Mouse (Mus musculus) CD4-positive, CD25-positive, alpha-beta regulatory T cell, adult 2 months (primary cell): ENCODE data around the gene Arpc1b.
"Not testable (repeated sequence)": the region's sequence is repeated elsewhere in the genome, so short reads cannot be mapped to it uniquely, and the experiment has no call there.

Experiments
- DNase-seq: peaks from one replicate; pipeline ENCODE4 v3.0.0-alpha.2; 2012; ENCODE audit warnings: low read depth, low spot score

Arpc1b gene

DNA sequence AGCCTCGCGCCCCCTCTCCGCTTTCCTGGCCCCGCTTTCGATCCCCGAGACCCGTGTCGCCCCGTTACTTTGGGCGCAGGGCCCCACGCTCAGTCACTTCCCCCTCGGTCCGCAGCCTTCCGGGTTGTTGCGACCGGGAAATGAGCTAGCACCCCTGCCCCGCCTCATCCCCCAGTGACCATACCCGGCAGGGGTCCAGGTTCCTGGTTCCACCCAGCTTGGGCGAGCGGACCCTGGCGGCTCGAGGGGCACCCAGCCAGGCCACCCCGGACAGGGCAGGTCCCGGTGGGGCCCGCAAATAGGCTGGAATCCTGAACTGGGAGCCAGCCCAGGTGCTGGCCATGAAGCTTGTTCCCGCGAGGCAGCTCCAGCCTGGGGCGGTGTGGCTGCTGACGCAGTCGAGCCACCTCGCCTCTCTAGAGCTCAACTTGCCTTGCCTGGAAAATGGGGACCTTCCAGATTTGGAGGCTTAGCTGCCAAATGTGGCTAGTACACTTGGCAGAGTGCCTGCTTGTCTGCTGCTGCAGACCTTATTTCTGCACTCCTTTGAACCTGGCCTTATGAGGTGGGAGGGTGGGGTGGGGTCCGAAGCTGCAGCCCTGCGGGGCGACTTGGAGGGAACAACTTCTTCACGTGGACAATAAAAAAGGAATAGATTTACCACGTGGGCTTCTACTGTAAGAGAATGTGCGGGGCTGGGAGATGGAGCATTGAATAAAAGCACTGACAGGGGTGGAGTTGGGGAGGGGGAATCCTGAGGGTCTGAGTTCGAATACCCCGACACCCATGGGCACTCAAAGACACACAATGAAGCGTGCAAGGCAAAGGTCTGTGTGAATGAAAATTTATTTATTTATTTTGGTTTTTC, 825 bp downstream of the Arpc1b start:
- peak; percentile 65 for DNase-seq

DNA sequence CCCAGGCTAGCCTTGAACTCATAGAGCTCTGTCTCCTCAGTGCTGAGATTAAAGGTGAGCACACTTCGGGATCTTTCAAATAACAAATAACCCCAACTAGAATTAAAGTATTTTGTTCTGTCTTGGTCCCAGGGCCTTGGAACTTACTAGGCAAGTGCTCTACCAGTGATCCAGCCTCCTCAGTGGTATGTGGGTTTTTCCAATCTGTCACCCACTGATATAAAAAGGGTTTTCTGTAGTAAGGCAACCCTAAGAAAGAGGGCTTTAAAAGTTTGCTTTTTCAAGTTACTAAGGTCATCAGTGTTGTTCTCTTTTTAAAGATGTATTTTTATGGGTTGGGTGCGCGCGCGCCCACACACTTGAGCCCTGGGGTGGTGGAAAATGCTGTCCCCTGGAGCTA, 1.7 kb downstream of the Arpc1b start:
- DNase-seq: peak; percentile 20

DNA sequence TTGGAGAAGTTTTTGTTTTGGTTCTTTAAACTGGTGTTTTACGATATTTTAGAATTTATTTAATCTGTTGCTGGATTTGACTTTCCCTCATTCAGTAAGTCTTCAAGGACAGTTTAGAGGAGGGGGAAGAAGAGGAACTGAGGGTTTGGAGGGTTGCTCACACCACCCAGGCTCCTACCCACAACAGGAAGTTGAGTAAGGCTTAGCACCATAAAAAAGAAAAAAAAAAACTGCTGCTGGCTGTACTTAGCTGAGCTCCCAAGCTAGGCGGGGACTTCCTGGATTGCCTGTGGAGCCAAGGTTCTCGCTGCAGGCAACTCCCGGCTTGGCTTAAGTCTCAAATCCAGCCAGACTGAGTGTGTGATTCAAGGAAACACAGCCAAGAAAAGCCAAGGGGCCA, 2.3 kb downstream of the Arpc1b start:
- peak; percentile 74 for DNase-seq

DNA sequence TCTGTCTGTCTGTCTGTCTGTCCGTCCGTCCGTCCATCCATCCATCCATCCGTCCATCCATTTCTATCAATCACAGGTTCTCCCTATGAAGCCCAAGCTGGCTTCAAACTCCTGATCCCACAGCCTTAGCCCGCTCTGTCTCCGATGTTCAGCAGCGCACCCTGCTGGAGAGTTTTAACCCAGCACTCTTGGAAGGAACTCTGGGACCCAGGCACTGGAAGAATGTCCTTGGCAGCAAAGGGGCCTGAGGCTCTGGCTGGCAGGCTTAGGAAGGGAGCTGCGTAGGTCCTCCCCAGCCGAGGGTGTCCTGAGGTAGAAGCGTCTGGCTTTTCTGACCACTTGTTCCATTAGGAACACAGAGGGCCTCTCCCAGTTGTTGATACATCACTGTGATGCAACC, 2.9 kb downstream of the Arpc1b start:
- DNase-seq: peak; percentile 75

DNA sequence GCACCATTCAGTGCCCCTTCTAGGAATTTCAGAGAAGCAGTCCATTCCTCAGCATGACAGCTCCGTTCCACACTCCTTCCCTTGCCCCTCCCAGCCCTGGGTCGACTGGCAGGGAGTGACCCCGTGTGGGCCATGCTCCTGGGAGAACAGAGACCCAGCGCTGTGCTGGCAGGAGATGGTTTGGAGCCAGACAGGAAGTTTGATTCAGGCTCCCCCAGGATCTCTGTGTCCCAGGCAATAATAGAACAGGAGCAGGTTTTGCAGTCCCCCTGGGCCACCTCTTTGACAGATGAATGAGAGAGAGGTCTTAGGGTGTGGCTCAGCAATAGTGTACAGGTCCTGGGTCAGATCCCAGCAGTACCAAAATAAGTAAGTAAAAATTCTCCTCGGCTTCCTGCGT, 4.0 kb downstream of the Arpc1b start:
- DNase-seq: no peak

DNA sequence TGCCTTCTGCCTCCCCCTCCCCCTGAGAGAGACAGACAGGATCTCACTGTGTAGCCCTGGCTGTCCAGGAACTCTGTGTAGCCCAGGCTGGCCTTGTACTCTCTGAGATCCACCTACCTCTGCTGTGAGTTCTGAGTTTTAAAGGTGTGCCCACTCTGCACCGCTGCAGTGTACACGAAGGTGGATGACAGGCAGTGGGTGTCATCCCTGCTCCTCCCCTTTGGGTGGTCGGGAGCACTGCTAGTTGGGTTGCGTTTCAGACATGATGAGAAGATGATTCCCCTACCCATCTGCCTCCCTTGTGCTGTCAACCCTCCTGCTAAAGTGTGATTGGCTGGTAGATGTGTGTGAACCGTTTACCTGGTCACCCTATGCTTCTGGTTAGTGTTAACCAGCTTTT, 4.4 kb downstream of the Arpc1b start:
- DNase-seq: no peak

DNA sequence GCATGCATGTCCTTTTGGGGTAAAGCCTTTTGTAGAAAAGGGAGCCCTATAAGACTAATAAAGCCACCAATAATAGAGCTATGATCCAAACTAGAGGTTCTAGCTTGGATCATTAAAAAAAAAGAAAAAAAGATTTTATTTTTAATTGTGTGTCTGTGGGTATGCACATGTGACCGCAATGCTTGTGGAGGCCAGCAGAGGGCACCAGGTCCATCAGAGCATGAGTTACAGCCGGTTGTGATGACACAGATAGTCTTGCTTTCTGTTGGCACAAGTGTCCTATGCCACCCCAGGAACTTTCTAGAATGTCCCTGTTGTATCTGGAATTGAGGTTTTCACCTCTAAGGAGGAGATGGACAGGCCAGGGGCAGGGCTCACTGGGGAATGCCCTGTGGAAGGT, 5.4 kb downstream of the Arpc1b start:
- DNase-seq: peak; percentile 73

DNA sequence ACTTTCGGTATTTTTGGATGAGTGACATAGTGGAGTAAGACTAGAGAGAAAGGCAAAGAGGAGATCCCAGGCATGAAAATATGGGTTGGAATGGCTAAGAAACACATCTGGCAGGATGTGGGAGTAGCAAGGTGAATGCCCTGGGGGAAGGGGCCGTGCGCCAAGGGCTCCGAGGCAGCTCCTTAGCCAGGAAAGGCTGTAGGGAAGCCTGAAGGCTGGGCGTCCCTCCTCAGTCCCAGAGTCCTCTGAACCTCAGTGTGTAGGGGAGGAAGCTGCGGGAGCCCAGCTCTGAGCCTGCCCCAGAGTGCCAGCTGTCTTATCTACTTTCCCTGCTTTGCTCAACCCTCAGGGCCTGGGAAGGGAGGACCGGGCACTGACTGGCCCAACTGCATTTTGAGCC, 6.9 kb downstream of the Arpc1b start:
- no peak for DNase-seq

DNA sequence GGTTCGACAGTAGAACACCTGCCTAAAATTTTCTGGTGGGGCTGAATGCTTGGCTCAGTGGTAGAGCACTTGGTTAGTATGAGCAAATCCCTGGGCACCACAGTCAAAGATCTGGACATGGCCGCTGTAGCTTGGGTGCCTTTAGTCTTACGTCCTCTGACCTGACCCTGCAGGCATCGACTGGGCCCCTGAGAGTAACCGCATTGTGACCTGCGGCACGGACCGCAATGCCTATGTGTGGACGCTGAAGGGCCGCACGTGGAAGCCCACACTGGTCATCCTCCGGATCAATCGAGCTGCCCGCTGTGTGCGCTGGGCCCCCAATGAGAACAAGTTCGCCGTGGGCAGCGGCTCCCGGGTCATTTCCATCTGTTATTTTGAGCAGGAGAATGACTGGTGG, 9.4 kb downstream of the Arpc1b start:
- DNase-seq: no peak

DNA sequence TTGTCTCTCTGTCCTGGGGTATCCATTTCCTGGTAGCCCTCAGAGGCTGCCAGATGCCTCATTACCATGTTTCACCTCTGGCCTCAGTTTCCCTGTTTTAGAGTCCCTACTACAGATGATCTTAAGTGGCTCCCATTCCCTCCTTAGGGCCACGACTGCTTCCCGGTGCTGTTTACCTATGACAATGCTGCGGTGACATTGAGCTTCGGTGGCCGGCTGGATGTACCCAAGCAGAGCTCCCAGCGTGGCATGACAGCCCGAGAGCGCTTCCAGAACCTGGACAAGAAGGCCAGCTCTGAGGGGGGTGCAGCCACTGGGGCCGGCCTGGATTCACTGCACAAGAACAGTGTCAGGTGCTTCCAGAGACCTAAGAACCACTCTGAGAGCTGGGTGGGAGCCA, 12.6 kb downstream of the Arpc1b start:
- DNase-seq: no peak

DNA sequence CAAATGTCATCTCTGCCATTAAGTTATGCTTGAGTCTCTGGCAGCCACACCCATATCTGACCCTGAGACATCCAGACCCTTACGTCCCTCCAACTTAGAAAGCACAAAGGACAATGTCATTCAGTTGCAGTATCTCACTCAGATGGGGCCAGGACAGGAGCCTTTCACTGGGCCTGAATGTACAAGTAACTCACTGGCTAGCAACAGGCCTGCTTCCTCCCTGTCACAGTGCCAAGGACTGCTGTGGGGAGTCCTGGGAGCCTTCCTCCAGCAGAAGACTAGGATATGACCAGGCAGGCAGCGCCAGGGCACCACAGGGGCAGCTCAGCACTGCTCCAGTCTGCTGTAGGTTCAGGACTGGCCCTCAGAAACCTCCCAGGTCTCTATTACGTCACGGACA, 15.1 kb downstream of the Arpc1b start:
- no peak for DNase-seq

DNA sequence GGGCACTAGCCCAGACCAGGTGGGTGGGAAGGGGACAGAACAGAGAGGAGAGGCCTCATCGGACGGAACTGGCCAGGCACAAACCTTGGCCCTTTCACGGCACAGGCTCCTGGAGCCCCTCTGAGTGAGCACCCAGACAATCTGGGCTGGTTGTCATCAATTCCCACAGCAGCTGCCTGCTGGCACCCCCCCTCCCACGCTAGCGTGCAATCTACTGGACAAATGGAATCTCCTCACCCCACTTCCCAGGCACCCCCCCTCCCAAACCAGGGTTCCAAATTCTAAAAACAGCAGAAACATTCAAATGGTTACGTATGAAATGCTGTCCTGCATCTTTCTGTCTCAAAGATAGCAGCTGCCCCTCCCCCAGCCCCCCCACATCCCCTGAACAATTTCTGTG, 15.8 kb downstream of the Arpc1b start:
- not testable (repeated sequence) for DNase-seq

DNA sequence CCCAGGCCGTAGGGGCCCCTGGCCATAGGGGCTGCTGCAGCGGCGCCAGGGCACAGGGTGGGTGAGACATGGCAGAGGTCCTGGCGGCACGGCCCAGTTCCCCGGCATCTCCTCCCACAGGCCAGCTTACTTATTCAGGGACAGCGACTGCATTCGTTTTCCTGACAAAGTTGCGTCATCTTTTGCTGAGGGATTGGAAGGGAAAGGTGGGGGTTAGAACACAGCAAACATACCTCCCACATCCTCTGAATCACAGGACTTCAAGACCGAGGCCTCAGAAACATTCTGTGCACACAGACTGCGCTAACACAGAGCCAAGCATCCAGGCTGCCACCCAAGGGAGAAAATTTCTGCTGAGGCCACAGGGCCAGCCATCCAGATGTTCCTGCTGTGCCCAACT, 16.2 kb downstream of the Arpc1b start:
- no peak for DNase-seq

DNA sequence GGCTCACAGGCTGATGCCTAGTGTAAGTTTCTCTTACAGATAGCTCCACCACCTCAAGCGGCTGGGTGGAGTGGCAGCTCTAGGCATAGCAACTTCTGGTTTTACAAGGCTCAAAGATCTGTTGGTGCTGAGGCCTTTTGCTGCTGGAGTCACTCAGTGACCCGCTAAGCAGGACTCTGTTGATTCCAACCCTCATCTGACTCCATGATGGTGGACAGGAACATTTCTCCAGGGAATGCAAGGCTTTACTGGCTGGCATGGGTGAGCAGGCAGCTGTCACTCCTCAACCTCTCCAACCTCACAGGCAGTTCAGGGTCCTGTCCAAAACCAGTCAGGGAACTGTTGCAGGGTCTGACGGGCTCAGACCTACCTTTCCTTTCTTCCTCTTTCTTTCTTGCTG, 17.0 kb downstream of the Arpc1b start:
- no peak for DNase-seq

DNA sequence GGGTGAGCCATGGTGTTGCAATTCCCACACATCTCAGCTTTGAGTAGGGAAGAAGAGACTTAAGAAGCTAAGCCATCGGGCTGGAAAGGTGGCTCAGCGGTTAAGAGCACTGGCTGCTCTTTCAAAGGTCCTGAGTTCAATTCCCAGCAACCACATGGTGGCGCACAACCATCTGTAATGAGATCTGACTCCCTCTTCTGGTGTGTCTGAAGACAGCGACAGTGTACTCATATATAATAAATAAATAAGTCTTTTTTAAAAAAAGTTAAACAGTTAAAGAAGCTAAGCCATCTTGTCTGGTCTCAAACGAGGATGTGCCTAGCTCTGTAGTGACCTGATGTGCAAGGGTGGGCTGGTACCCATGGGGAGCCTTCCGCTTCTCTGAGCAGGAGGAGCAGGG, 19.3 kb downstream of the Arpc1b start:
- DNase-seq: not testable (repeated sequence)

DNA sequence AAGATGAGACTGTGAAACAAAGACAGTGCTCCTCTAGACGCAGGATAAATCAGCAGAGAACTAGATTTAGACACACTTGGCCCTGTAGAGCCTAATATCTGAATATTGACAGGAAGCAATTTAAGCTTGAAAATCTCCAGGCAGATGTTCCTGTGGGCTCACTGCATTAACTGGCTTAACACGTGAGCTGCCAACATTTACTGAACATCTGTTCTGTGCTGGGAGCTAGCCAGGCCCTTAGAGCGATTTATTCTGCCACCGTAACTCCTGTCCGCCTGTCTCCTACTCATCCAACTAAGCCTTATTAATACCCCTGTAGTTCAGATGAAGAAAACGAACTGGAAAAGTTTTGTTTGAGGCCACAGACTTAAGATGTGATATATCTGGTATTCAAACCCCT, 24.8 kb downstream of the Arpc1b start:
- no peak for DNase-seq

DNA sequence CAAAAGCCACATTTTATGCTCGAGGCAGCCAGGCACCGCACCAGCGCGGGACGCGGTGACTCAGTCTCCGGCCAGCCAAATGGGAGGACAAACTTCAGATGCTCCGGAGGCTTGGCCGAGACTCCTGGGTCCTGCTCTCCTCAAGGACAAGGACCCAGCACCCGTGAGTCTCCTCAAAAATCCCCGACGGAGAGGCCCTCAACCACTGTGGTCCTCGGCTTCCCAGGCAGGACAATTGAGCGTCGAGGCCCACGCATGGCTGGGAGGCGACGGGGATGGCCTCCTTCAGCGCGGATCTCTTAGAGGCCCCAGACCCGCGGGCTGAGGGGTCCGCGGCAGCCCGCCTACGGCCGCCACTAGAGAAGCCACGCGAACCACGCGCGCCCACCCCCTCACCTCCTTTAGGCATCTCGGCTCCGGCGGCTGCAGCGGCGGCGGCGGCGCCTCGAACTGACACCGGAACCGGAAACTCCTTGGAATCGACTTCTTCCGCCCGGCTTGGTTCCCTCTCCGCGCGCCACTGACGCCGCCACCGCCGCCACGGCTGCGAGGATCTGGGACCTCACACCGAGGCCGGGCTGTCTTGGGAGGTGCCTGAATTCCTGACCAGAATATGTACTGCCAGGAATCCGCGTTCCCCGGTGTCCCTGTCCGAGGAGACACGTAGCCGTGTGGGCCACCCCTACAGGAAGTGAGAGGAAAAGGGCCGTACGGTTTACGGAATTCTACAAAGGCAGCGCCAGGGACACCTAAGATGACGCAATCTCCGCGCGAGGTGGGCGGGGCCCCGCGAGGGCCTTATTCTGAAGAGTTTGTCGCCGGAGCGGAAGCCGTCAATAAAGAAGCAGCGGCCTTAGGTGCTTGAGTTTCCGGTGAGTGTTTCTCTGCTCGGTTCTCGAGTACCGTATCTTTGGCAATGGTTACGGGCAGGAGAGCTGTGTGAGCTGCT, 25.8 kb downstream of the Arpc1b start, which contains the start of the genes Pdap1 and Bud31:
TSS of gene Pdap1 (minus strand) at position 668 of the 949 bp plus-strand sequence.
TSS of gene Bud31 (plus strand) at position 792 of the 949 bp plus-strand sequence.
- DNase-seq: peak; percentile 97

DNA sequence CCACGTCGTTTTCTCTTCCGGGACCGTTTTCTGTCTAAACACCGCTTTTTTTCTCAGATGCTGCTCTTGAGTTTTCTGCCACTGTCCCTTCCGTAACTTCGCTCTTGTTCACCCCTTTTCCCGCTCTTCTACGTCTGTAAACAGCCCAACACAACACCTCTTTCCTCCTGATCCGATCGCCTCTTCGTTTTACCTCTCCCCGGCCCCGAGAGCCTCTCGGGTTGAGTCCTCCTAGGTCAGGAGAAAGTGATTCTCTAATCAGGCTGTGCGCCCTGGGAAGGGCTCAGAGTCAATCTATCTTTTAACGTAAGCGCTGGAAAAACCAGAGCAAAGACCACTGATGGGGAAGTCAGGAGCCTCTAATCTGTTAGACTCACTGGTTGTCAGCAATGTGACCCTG, 26.6 kb downstream of the Arpc1b start:
- DNase-seq: no peak

DNA sequence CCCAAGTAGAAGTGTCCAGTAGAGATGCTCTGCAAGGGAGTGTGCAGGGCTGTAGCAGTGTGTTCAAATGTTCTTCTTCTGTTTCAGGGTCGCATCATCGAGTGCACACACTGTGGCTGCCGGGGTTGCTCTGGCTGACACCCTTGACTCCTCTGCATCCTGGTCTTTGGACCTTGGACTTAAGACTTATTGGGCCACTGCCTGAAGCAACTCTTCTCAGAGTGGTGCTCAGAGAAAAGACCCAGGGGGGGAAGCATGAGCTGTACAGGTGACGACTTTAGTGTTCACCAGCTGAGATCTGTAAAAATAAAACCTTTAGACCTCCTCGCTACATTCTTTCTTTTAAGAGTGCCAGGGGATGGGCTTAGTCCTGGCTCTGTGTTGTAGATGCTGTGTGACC, 33.7 kb downstream of the Arpc1b start:
- DNase-seq: no peak

DNA sequence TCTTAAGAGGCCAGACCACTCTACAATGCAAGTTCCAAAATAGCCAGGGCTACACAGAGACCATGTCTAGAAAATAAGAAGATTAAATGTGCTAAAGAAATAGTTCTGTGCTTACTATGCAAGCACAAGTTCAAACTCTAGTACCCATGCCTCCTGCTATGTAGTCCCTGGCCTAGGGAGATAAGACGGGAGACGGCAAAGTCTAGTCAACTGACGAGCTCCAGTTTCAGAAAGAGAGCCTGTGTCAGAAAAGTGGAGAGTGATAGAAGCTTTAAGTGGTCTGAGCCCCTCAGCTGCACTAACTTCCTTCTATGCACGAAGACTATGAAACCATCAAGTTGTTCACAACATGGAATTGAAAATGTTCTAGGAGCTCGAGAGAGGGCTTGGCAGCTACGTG, 35.3 kb downstream of the Arpc1b start:
- DNase-seq: no peak

DNA sequence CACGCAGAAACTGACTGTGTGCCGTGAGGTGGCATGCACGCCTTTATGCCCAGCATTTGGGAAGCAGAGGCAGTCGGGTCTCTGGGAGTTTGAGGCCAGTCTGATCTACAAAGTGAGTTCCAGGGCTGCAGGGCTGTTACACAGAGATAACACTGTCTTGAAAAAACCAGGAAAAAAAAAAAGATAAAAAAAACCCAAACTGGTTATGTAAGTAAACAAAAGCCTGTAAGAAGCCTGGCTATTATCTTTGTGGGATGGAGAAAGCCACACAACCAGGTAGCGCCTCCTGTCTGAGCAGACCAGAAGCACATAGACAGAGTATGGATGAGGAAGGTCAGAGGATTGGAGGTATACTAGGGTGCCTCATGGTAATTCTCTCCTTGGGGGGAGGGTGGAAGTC, 38.7 kb downstream of the Arpc1b start:
- DNase-seq: no peak

DNA sequence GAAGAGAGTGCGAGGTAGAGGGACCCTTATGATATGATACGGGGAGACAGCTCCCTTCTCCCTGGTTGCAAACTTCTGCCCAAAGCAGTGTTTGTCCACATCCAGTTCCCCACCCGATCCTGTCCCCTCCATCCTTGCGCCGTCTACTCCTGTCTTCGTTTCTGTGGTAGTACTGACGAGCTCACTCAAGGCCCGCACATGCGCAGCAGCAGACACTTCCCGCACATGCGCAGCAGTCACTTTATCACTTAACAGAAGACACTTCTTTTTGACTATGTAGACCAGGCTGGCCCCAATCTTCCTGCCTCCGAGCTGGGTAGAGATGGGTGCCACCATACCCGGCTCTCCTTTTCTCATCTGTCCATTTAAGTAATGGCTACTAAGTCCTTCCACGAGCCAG, 47.3 kb downstream of the Arpc1b start:
- no peak for DNase-seq

DNA sequence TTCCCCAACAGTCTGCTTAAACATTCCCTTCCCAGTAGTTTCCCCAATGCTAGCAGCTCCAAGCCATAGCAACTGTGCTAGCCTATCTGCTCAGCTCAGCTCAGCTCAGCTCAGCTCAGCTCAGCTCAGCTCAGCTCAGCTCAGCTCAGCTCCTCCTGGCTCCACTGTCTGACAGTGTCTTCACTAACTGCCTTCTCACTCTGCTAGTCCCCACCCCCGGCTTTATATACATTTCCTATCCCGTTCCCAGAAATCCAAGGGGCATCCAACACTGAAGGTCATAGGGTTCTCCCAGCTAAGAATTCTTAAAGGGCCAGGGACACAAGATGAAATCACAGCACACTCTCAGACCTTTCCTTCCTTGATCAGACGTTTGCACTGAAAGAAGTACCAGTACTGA, 50.7 kb downstream of the Arpc1b start:
- DNase-seq: no peak
